Mouse (Mus musculus) lung, embryonic 14.5 days (tissue): ENCODE data around the gene Ddx50. TPM values are rescaled to one million over a fixed set of nuclear protein-coding genes. Genes with fewer than 3 reads are reported as not detected.
A peak's percentile ranks its signal among the peaks of the same experiment; 100 is the strongest.
"Not testable (repeated sequence)": the region's sequence is repeated elsewhere in the genome, so short reads cannot be mapped to it uniquely, and the experiment has no call there.

Experiments
- ATAC-seq: fragments of 200-750 bp; cut with Nextera tagmentation; 2 replicates; pipeline ENCODE4 v1.8.0; 2017; ENCODE audit warnings: mild to moderate bottlenecking, moderate TSS enrichment, moderate library complexity; ENCODE audit not compliant: insufficient read depth
- DNase-seq: peaks from one replicate; pipeline ENCODE4 v3.0.0-alpha.2; 2015
- H3K27ac ChIP-seq: fragments of 300-500 bp; sonication (generic); 2 replicates; pipeline ENCODE4 v1.5.1; 2014; ENCODE audit warnings: low read depth, mild to moderate bottlenecking, moderate library complexity
- H3K27me3 ChIP-seq: fragments of 300-500 bp; sonication (generic); 2 replicates; pipeline ENCODE4 v1.6.1; 2014; ENCODE audit warnings: low read length, control low read depth; ENCODE audit not compliant: insufficient read depth
- H3K36me3 ChIP-seq: fragments of 300-500 bp; sonication (generic); 2 replicates; pipeline ENCODE4 v1.6.1; 2014; ENCODE audit warnings: control low read depth; ENCODE audit not compliant: insufficient read depth
- H3K4me1 ChIP-seq: fragments of 300-500 bp; sonication (generic); 2 replicates; pipeline ENCODE4 v1.6.1; 2014; ENCODE audit warnings: antibody characterized with exemption, control low read depth; ENCODE audit not compliant: insufficient read depth
- H3K4me2 ChIP-seq: fragments of 300-500 bp; sonication (generic); 2 replicates; pipeline ENCODE4 v1.6.1; 2014; ENCODE audit warnings: mild to moderate bottlenecking
- H3K4me3 ChIP-seq: fragments of 300-500 bp; sonication (generic); 2 replicates; pipeline ENCODE4 v1.5.1; 2014; ENCODE audit warnings: low read depth, low read length
- H3K9ac ChIP-seq: fragments of 300-500 bp; sonication (generic); 2 replicates; pipeline ENCODE4 v1.6.1; 2014
- H3K9me3 ChIP-seq: fragments of 300-500 bp; sonication (generic); 2 replicates; pipeline ENCODE4 v1.6.1; 2016; ENCODE audit warnings: low read depth, low read length, control low read depth
- CTCF ChIP-seq: IDR thresholded peaks from 2 replicates; pipeline ENCODE4 v1.5.1; 2016; ENCODE audit warnings: antibody characterized with exemption, low read depth
- WGBS: fragments of 180-500 bp; shearing (Covaris S2); extraction: QIAGEN DNeasy Blood & Tissue Kit; methylation state at CpG from one replicate; pipeline ENCODE4 v1.1.7; 2014; 5-methylcytosine and 5-hydroxymethylcytosine counted together
- polyA plus RNA-seq: library from polyadenylated mRNA; unstranded; fragments of >200 nt; fragmentation: Nextera tagmentation; extraction: Ambion mirVana; gene quantifications from 2 replicates; pipeline ENCODE4 v1.2.1, GENCODE M21; 2014

Gene Ddx50
- polyA plus RNA-seq, 1 experiment from 2014 or later, result 133 TPM

DNA sequence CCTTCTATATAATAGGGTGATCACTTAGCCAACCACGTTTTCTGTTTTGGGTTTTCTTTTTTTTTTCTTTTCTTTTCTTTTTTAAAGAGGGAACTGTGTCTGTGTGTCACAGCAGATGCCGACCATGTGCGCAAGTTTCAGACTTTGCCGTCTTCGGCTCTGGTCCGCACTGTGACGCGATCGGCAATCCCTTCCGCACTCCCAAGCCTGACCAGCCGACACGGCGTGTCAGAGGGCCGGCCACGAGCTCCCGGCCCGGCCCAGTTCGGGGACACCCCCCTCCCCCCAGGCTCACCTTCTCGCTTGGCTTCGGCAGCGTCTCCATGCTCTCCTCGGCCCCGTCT lies 49.2 kb downstream of the Ddx50 start:
- TF ChIP-seq CTCF, result no peak
- no peak for DNase-seq

DNA sequence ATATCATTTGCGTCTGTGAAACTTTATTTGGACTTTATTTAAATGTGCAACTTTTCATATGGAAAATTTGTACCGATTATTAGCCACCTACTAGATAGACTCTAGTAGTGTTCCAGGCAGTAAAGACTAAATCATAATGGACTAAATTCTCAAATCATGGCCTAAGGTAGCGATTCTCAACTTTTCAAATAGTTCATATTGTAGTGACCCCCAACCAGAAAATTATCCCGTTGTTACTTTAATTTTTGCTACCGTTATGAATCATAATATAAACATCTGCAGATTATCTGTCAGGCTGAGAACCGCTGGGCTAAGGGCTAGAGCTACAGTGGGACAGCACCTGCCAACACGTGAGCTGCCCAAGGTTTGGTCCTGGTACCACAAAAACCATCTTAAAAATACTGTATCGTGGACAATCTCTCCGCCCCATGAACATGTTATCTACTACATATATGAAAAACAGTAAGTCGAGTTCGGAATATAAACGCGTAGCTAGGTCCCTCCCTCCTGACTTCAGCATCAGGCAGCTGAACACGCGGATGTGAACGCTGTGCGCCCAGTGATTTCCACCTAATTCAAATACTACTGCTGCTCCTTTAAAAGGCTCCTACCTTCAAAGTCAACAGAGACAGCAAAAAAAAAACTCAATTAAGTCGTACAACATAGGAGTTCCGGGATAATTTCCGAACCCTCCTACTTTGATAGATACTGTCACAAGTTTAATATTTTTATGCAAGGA lies 49.8 kb downstream of the Ddx50 start:
- Histone ChIP-seq H3K9ac (peak overlapping the region; percentile 62), H3K4me3 (peak overlapping the region; percentile 72), H3K36me3 (peaks cover 21% of the 10 kb centered on the region), H3K9me3 (no peaks in the 10 kb centered on the region), H3K27ac (no peak overlapping the region), H3K4me2 (peak overlapping the region; percentile 88), H3K4me1 (peaks cover 3% of the 10 kb centered on the region), H3K27me3 (no peaks in the 10 kb centered on the region)
- 9% methylated on average over 20 of the region's 20 CpGs for WGBS
- TF ChIP-seq CTCF, result no peak
- DNase-seq (peak; percentile 37), ATAC-seq (no peak)

More for the DNA sequence above, 49.2 kb downstream of the Ddx50 start:
- under 1% methylated on average over 23 of the region's 23 CpGs for WGBS
- peak overlapping the region; percentile 62 for H3K9ac ChIP-seq
- ATAC-seq, result peak; percentile 78
- no peaks in the 10 kb centered on the region for H3K9me3 ChIP-seq
- H3K4me3 ChIP-seq, result peak overlapping the region; percentile 72
- peaks cover 18% of the 10 kb centered on the region for H3K36me3 ChIP-seq
- peak overlapping the region; percentile 88 for H3K4me2 ChIP-seq
- peak overlapping the region; percentile 22; the same call in 1 of the 2 replicates for H3K27ac ChIP-seq
- H3K4me1 ChIP-seq, result peaks cover 3% of the 10 kb centered on the region
- H3K27me3 ChIP-seq, result no peaks in the 10 kb centered on the region

DNA sequence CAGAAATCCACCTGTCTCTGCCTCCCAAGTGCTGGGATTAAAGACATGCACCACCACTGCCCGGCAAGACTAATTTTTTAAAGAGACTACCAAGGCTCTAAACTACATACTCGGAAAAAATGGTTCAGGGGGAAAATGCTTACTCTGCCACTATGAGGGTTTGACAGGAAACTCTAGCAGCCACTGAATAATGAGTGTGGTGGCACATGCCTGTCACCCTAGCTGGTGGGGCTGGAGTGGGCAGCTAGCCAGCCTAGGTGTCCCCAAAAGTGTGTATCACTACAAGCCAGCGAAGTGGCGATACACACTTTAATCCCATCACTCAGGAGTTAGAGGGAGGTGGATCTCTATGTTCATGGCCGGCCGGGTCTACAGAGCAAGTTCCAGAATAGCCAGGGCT lies 51.0 kb downstream of the Ddx50 start:
- Histone ChIP-seq H3K4me2 (no peak overlapping the region), H3K4me3 (no peak overlapping the region), H3K9ac (no peak overlapping the region), H3K27ac (no peak overlapping the region), H3K27me3 (no peaks in the 10 kb centered on the region), H3K36me3 (peaks cover 32% of the 10 kb centered on the region), H3K9me3 (no peaks in the 10 kb centered on the region), H3K4me1 (peaks cover 3% of the 10 kb centered on the region)
- DNase-seq (no peak), ATAC-seq (no peak)
- WGBS, result 84% methylated on average over 6 of the region's 6 CpGs
- TF ChIP-seq CTCF, result no peak

DNA sequence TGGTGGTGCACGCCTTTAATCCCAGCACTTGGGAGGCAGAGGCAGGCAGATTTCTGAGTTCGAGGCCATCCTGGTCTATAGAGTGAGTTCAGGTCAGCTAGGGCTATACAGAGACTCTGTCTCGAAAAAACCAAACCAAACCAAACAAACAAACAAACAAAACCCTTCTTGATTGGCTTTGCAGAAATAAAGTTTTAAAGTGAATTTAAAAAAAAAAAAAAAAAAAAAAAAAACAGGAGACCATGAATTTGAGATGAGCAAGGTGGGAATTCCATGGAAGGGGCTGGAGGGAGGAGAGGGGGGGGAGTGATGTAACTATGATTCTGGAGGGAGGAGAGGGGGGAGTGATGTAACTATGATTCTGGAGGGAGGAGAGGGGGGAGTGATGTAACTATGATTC lies 51.7 kb downstream of the Ddx50 start:
- not testable (repeated sequence) for H3K4me3 ChIP-seq, H3K9ac ChIP-seq, H3K4me1 ChIP-seq, H3K4me2 ChIP-seq, DNase-seq, H3K27me3 ChIP-seq, H3K9me3 ChIP-seq, H3K27ac ChIP-seq, ATAC-seq
- WGBS, result 89% methylated on average over 3 of the region's 3 CpGs
- H3K36me3 ChIP-seq, result peaks cover 40% of the 10 kb centered on the region

DNA sequence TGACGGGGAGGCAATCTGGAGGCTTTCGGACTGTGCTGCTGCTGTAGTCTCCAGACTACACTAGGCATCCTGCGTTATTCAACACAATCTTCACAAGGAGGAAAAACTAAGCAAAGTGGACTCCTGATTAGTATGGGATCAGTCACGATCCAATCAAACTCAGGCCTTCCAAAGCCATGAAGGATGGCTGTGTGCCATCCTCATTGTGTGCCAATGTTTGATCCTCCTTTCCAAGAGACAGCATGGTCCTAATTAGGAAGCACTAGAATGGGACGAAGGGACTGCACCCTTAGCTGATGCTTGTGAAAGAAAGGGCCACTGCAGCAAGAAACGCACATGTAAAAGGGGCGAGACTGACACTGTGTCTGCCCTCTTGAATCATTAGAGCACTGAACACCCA lies 58.5 kb downstream of the Ddx50 start:
- no peak overlapping the region for H3K27ac ChIP-seq
- no peak overlapping the region for H3K4me3 ChIP-seq
- H3K36me3 ChIP-seq, result peaks cover 95% of the 10 kb centered on the region
- ATAC-seq (no peak), DNase-seq (no peak)
- H3K27me3 ChIP-seq, result no peaks in the 10 kb centered on the region
- no peak for TF ChIP-seq CTCF
- 85% methylated on average over 7 of the region's 7 CpGs for WGBS
- H3K4me2 ChIP-seq, result no peak overlapping the region
- H3K9me3 ChIP-seq, result no peaks in the 10 kb centered on the region
- no peak overlapping the region for H3K9ac ChIP-seq
- H3K4me1 ChIP-seq, result no peaks in the 10 kb centered on the region

DNA sequence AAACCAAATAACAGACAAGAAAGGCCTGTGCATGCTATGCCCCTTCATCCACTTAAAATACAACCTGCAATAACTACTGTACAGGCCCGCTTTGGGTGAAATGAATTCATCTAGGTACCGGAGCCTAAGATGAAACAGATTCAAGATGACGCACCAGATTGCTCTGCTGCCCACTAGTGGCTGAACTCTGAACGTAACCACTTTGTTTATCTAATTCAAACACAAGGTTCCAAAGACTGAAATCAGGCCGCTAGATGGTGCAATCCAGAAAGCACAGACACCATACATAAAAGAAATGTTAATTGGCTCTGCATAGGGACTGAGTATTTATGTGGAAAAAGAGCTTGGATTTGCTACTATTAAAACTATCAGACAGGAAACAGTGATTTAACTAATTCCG lies 60.8 kb downstream of the Ddx50 start:
- Histone ChIP-seq H3K9me3 (no peaks in the 10 kb centered on the region), H3K4me2 (no peak overlapping the region), H3K9ac (no peak overlapping the region), H3K36me3 (peaks cover 98% of the 10 kb centered on the region), H3K27me3 (no peaks in the 10 kb centered on the region), H3K4me3 (no peak overlapping the region), H3K27ac (no peak overlapping the region), H3K4me1 (no peaks in the 10 kb centered on the region)
- peak; percentile 97 for DNase-seq
- WGBS, result 36% methylated on average over 6 of the region's 6 CpGs
- ATAC-seq, result 0 out of 2 replicates have a peak, but pooled peaks have one; percentile 62
- peak; percentile 92 for TF ChIP-seq CTCF

DNA sequence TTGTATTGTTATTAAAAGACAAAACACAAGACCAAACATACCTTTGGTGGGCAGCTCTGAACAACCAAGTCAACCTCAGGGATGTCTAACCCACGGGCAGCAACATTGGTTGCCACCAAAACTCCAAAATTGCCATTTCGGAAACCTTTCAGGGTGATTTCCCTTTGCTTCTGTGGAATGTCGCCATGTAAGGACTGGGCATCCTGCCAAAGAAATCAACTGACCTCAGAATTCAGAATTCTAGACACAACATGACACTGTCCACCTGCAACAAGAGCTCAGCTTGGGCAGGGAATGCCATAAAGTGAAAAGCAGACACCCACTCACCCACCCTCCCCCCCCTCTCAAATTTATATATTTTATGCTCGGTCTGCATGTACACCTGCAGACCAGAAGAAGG lies 62.4 kb downstream of the Ddx50 start:
- Histone ChIP-seq H3K36me3 (peaks cover 99% of the 10 kb centered on the region), H3K4me2 (no peak overlapping the region), H3K4me3 (no peak overlapping the region), H3K27ac (no peak overlapping the region), H3K27me3 (no peaks in the 10 kb centered on the region), H3K4me1 (no peaks in the 10 kb centered on the region), H3K9ac (no peak overlapping the region), H3K9me3 (no peaks in the 10 kb centered on the region)
- no peak for TF ChIP-seq CTCF
- ATAC-seq, result no peak
- peak; percentile 35 for DNase-seq
- 73% methylated on average over 4 of the region's 4 CpGs for WGBS
